Mouse (Mus musculus) myocyte (in vitro differentiated cells): ENCODE results near the gene Ccn1.

Source experiments
- CEBPB ChIP-seq: IDR thresholded peaks from 2 replicates; pipeline ENCODE4 v1.6.1; 2011; ENCODE audit warnings: mild to moderate bottlenecking, moderate library complexity; ENCODE audit not compliant: poor library complexity, insufficient read depth, severe bottlenecking
- E2F4 ChIP-seq: IDR thresholded peaks from one replicate; pipeline ENCODE4 v1.6.1; 2011; ENCODE audit warnings: mild to moderate bottlenecking, control low read depth, moderate library complexity; ENCODE audit not compliant: insufficient read depth
- POLR2A ChIP-seq: IDR thresholded peaks from one replicate; pipeline ENCODE4 v1.6.1; 2011; ENCODE audit warnings: low read depth, mild to moderate bottlenecking, control low read depth, moderate library complexity; ENCODE audit not compliant: insufficient read length
- USF1 ChIP-seq: IDR thresholded peaks from one replicate; pipeline ENCODE4 v1.6.1; 2011; ENCODE audit warnings: low read depth, mild to moderate bottlenecking, control low read depth, moderate library complexity

GRCm38 (mm10) chr3:145601345-145601744 is 48.4 kb downstream of the Ccn1 start:
- TF ChIP-seq CEBPB, result no peak
- TF ChIP-seq POLR2A, result no peak
- TF ChIP-seq E2F4, result no peak
- TF ChIP-seq USF1, result no peak
